Mouse (Mus musculus) lung, postnatal 0 days (tissue): ENCODE data around the gene Brf1. TPM values are rescaled to one million over a fixed set of nuclear protein-coding genes. Genes with fewer than 3 reads are reported as not detected.

Experiments
- ATAC-seq: fragments of 200-750 bp; cut with Nextera tagmentation; 2 replicates; pipeline ENCODE4 v1.8.0; 2017; ENCODE audit warnings: moderate library complexity
- DNase-seq: peaks from one replicate; pipeline ENCODE4 v3.0.0-alpha.2; 2016; ENCODE audit warnings: low spot score
- H3K27ac ChIP-seq: fragments of 300-500 bp; sonication (generic); 2 replicates; pipeline ENCODE4 v1.5.1; 2014; ENCODE audit warnings: antibody characterized with exemption, mild to moderate bottlenecking, low read length, mixed read lengths
- H3K27me3 ChIP-seq: fragments of 300-500 bp; sonication (generic); replicated peaks from 2 replicates; pipeline ENCODE4 v1.6.1; 2014; ENCODE audit warnings: low read length, mixed read lengths; ENCODE audit not compliant: insufficient read depth
- H3K36me3 ChIP-seq: fragments of 300-500 bp; sonication (generic); 2 replicates; pipeline ENCODE4 v1.6.1; 2014; ENCODE audit warnings: low read length, mixed read lengths; ENCODE audit not compliant: insufficient read depth
- H3K4me1 ChIP-seq: fragments of 300-500 bp; sonication (generic); 2 replicates; pipeline ENCODE4 v1.6.1; 2014; ENCODE audit warnings: antibody characterized with exemption, low read depth, low read length, mixed read lengths; ENCODE audit not compliant: insufficient read depth
- H3K4me2 ChIP-seq: fragments of 300-500 bp; sonication (generic); replicated peaks from 2 replicates; pipeline ENCODE4 v1.6.1; 2014; ENCODE audit warnings: low read depth, mild to moderate bottlenecking, low read length, moderate library complexity, mixed read lengths
- H3K4me3 ChIP-seq: fragments of 300-500 bp; sonication (generic); 2 replicates; pipeline ENCODE4 v1.5.1; 2014; ENCODE audit warnings: low read depth, low read length
- H3K9ac ChIP-seq: fragments of 300-500 bp; sonication (generic); replicated peaks from 2 replicates; pipeline ENCODE4 v1.6.1; 2014; ENCODE audit warnings: low read depth, mild to moderate bottlenecking
- H3K9me3 ChIP-seq: fragments of 300-500 bp; sonication (generic); 2 replicates; pipeline ENCODE4 v1.6.1; 2016; ENCODE audit warnings: low read length, mixed read lengths
- CTCF ChIP-seq: IDR thresholded peaks from 2 replicates; pipeline ENCODE4 v1.5.1; 2016; ENCODE audit warnings: antibody characterized with exemption, mild to moderate bottlenecking
- EP300 ChIP-seq: IDR thresholded peaks from 2 replicates; pipeline ENCODE4 v1.6.1; 2016; ENCODE audit warnings: antibody characterized with exemption, mild to moderate bottlenecking, control low read depth
- WGBS: fragments of 180-500 bp; shearing (Covaris S2); extraction: QIAGEN DNeasy Blood & Tissue Kit; methylation state at CpG from one replicate; pipeline ENCODE4 v1.1.7; 2014; 5-methylcytosine and 5-hydroxymethylcytosine counted together
- microRNA-seq: library from miRNA; unstranded; fragments of <30 nt; microRNA quantifications from one replicate; pipeline ENCODE4, GENCODE M21; 2016
- polyA plus RNA-seq: library from polyadenylated mRNA; unstranded; fragments of >200 nt; fragmentation: Nextera tagmentation; extraction: Ambion mirVana; gene quantifications from 2 replicates; pipeline ENCODE4 v1.2.1, GENCODE M21; 2015

The Brf1 gene
- polyA plus RNA-seq, 1 experiment from 2014 or later = 38.8 TPM

DNA sequence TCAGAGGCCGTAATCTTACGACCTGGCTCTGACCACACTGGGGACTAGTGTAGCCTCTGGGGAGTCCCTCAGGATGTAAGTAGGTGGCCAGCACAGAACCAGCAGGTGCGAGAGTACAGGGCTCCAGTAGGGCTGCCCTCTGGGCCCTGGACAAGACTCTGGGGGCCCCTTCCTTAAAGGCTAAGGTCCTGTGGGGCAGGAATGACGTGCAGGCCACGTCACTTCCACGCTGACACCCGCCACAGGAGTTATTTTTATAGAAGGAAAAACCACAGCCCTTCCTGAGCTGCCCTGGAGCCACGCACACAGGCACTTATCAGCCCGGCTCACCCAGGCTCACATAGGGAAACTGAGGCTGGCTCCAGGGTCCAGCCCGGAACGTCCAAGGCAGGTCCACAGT is 83.0 kb downstream of the Brf1 start:
- Histone ChIP-seq H3K27ac (0 out of 2 replicates have a peak overlapping the region, but pooled peaks have one; percentile 14), H3K4me2 (no peak overlapping the region), H3K9me3 (no peaks in the 10 kb centered on the region), H3K27me3 (no peaks in the 10 kb centered on the region), H3K4me3 (no peak overlapping the region), H3K4me1 (no peaks in the 10 kb centered on the region), H3K36me3 (0 out of 2 replicates have a peak, but pooled peaks cover 3% of the 10 kb centered on the region), H3K9ac (no peak overlapping the region)
- WGBS = 69% methylated on average over 10 of the region's 11 CpGs
- peak; percentile 21 for ATAC-seq
- TF ChIP-seq CTCF = no peak
- no peak for TF ChIP-seq EP300
- no peak for DNase-seq

DNA sequence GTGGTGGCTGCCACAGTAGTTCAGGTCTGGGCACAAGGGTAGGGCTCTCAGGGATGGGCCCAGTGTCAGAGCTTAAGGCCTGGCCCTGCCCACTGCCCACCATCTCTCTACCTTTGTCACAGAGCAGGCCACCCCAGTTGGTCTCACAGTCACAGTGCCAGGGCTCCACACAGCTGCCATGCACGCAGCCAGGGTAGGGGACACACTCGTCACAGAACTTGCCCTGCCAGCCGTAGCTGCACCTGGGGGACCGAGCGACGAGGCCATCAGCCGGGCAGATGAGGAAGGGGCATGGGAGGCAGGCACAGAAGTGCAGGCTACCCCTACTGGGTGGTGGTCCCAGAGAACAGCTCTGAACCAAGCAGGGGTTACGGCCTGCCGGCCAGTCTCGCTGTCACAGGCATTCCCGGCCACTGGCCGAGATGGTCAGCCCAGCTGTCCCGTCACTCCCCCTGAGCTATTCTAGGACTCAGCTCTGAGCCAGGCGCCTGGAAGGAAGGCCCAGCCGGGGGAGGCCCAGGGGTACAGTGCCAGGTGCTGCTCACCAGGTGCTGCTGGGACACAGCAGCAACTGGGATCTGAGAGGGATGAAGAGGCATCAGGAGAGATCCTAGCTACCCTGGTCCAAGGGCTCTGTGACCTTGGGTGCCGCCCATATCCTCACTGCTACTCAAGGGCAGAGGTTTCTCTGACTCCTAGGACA is 83.7 kb downstream of the Brf1 start:
- 86% methylated on average over 16 of the region's 16 CpGs for WGBS

DNA sequence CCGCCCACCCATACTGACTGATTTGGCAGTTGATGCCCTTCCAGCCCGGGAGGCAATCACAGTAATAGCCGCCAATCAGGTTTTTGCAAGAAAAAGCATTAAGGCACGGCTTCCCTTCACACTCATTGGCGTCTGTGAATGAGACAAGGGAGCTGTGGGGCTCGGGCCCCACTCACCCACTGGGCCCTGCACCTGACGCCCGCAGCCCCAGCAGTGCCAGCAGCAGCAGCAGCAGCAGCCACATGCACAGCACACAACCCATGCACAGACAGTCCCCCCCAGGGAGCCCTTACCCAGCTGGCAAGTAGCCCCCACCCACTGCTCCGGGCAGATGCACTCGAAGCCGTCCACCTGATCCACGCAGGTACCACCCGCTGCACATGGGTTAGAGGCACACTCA is 84.9 kb downstream of the Brf1 start:
- no peaks in the 10 kb centered on the region for H3K9me3 ChIP-seq
- TF ChIP-seq CTCF = no peak
- TF ChIP-seq EP300 = no peak
- H3K36me3 ChIP-seq = peaks cover 9% of the 10 kb centered on the region
- no peak overlapping the region for H3K9ac ChIP-seq
- ATAC-seq (no peak), DNase-seq (no peak)
- H3K4me2 ChIP-seq = no peak overlapping the region
- no peak overlapping the region for H3K27ac ChIP-seq
- WGBS = 82% methylated on average over 13 of the region's 13 CpGs
- no peaks in the 10 kb centered on the region for H3K27me3 ChIP-seq
- H3K4me1 ChIP-seq = no peaks in the 10 kb centered on the region
- no peak overlapping the region for H3K4me3 ChIP-seq

More for the DNA sequence above, 83.7 kb downstream of the Brf1 start:
- TF ChIP-seq EP300 (no peak), CTCF (no peak)
- Histone ChIP-seq H3K27ac (0 out of 2 replicates have a peak overlapping the region, but pooled peaks have one; percentile 14), H3K9ac (no peak overlapping the region), H3K27me3 (no peaks in the 10 kb centered on the region), H3K9me3 (no peaks in the 10 kb centered on the region), H3K36me3 (0 out of 2 replicates have a peak, but pooled peaks cover 3% of the 10 kb centered on the region), H3K4me3 (no peak overlapping the region), H3K4me2 (no peak overlapping the region), H3K4me1 (no peaks in the 10 kb centered on the region)
- no peak for DNase-seq
- ATAC-seq = no peak

DNA sequence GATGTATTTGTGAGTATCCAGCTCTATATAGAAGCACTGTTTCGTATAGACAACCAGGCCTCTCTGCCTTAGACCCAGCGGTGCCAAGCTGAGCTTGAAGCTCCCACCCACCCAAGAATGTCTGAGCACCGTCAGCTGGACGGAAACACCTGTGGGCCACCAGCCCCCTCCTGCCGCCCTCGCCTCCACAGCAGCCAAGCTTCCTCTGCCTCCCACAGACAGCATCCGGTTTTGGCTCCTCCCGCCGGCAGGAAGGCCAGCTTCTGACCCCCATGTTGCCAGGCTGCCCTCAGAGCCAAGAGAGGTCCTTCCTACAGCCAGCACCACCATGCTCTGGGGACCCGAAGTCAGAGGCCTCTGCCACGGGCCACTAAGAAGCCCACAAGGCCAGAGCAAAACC is 86.0 kb downstream of the Brf1 start:
- TF ChIP-seq CTCF = no peak
- TF ChIP-seq EP300 = no peak
- Histone ChIP-seq H3K9ac (no peak overlapping the region), H3K4me1 (no peaks in the 10 kb centered on the region), H3K9me3 (no peaks in the 10 kb centered on the region), H3K27ac (no peak overlapping the region), H3K4me2 (no peak overlapping the region), H3K4me3 (no peak overlapping the region), H3K36me3 (peaks cover 14% of the 10 kb centered on the region), H3K27me3 (no peaks in the 10 kb centered on the region)
- DNase-seq = peak; percentile 32
- no peak for ATAC-seq
- WGBS = 53% methylated on average over 11 of the region's 11 CpGs

DNA sequence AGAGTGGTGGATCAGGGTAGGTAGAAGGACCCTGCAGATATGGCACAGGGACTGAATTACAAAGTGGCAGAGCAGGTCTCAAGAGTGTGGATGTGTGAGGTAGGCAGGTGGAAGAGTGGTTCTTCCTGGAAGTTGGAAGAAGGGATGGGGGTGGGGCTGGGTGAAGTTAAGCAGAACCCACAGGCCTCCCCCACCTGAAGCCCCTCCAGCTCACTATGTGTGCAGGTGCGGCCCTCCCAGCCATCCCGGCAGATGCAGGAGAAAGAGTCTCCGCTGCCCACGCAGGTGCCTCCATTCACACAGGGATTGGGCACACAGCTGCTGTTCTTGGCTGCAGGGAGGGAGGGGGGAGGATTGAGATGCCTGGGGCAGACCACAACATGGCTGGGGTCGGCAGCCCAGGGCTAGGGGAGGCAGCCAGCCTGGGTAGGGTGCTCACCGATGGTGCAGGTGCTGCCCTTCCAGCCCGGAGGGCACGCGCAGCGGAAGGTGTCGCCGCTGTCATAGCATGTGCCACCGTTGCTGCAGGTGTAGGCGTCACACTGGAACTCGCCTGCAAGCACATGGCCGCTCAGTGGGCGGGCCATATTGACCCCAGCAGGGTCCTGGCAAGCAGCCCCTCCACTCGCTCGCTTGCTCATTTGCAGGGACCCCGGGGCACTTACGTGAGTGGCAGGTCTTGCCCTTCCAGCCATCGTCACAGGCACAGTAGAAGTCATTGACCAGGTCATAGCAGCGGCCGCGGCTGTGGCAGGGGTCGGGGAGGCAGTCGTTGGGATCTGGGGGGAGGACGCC is 87.4 kb downstream of the Brf1 start:
- no peak overlapping the region for H3K27ac ChIP-seq
- no peak overlapping the region for H3K4me3 ChIP-seq
- no peak overlapping the region for H3K4me2 ChIP-seq
- no peak for TF ChIP-seq EP300
- no peak overlapping the region for H3K9ac ChIP-seq
- H3K36me3 ChIP-seq = peaks cover 17% of the 10 kb centered on the region
- H3K4me1 ChIP-seq = no peaks in the 10 kb centered on the region
- no peak for DNase-seq
- H3K9me3 ChIP-seq = no peaks in the 10 kb centered on the region
- no peaks in the 10 kb centered on the region for H3K27me3 ChIP-seq
- WGBS = 87% methylated on average over 28 of the region's 28 CpGs
- ATAC-seq = no peak

DNA sequence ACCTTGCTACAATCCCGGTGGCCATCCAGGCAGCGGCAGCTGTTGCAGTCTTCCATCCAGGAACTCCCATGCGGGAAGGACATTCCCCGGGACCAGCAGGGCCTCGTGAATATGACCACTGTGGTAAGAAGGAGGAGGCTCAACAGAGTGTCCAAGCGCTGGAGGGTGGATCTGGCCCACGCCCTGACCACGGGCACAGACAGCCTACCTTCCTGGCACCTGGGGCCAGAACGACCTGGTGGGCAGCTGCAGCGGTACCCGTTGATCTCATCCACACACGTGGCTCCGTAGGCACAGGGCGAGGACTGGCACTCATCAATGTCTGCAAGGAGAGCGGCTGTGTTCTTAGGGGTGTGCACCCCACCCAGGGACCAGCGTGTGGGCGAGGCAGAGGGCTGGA is 88.8 kb downstream of the Brf1 start:
- no peak overlapping the region for H3K4me3 ChIP-seq
- no peak overlapping the region for H3K27ac ChIP-seq
- no peak overlapping the region for H3K4me2 ChIP-seq
- no peak overlapping the region for H3K9ac ChIP-seq
- no peaks in the 10 kb centered on the region for H3K4me1 ChIP-seq
- peaks cover 17% of the 10 kb centered on the region for H3K36me3 ChIP-seq
- ATAC-seq = no peak
- no peaks in the 10 kb centered on the region for H3K9me3 ChIP-seq
- no peak for DNase-seq
- 87% methylated on average over 17 of the region's 17 CpGs for WGBS
- no peaks in the 10 kb centered on the region for H3K27me3 ChIP-seq
- TF ChIP-seq CTCF (no peak), EP300 (no peak)

Small RNA genes within 50 kb of the gene (microRNA-seq; reads per million reads assigned to microRNA genes)
- gene Mir6941 = not detected

Other genes starting within 250 kb of the Brf1 start
- gene Pld4, start 240.0 kb downstream of the Brf1 start, polyA plus RNA-seq = 19.6 and 23.8 TPM in 2 replicates
- 4.8 and 4.9 TPM in 2 replicates for gene Ahnak2, start 198.0 kb downstream of the Brf1 start, polyA plus RNA-seq
- gene Clba1, start 191.8 kb downstream of the Brf1 start, polyA plus RNA-seq = 17.8 and 19.0 TPM in 2 replicates
- 28.1 and 29.5 TPM in 2 replicates for gene Cdca4, start 171.3 kb downstream of the Brf1 start, polyA plus RNA-seq
- 0.25 and 0.40 TPM in 2 replicates for gene Gpr132, start 132.5 kb downstream of the Brf1 start, polyA plus RNA-seq
- 6.0 and 7.7 TPM in 2 replicates for gene Jag2, start 70.9 kb downstream of the Brf1 start, polyA plus RNA-seq
- 101 TPM in 2 replicates for gene Nudt14, start 58.6 kb downstream of the Brf1 start, polyA plus RNA-seq
- 20.2 and 23.4 TPM in 2 replicates for gene Btbd6, start 24.2 kb downstream of the Brf1 start, polyA plus RNA-seq
- gene Pacs2, start 13.8 kb upstream of the Brf1 start, polyA plus RNA-seq = 6.8 and 9.5 TPM in 2 replicates
- gene Tex22, start 73.8 kb upstream of the Brf1 start, polyA plus RNA-seq = not detected in 2 replicates
- gene Mta1, start 97.6 kb upstream of the Brf1 start, polyA plus RNA-seq = 10.5 and 12.2 TPM in 2 replicates
- 1,357 and 1,498 TPM in 2 replicates for gene Crip2, start 139.5 kb upstream of the Brf1 start, polyA plus RNA-seq
- 1,321 and 1,744 TPM in 2 replicates for gene Crip1, start 145.6 kb upstream of the Brf1 start, polyA plus RNA-seq
- 2.5 and 2.6 TPM in 2 replicates for gene Tedc1, start 155.7 kb upstream of the Brf1 start, polyA plus RNA-seq
- 1.2 TPM in 2 replicates for gene Tmem121, start 185.2 kb upstream of the Brf1 start, polyA plus RNA-seq